Mouse (Mus musculus): ENCODE measurements around the gene Slamf1.

The Slamf1 gene

DNA sequence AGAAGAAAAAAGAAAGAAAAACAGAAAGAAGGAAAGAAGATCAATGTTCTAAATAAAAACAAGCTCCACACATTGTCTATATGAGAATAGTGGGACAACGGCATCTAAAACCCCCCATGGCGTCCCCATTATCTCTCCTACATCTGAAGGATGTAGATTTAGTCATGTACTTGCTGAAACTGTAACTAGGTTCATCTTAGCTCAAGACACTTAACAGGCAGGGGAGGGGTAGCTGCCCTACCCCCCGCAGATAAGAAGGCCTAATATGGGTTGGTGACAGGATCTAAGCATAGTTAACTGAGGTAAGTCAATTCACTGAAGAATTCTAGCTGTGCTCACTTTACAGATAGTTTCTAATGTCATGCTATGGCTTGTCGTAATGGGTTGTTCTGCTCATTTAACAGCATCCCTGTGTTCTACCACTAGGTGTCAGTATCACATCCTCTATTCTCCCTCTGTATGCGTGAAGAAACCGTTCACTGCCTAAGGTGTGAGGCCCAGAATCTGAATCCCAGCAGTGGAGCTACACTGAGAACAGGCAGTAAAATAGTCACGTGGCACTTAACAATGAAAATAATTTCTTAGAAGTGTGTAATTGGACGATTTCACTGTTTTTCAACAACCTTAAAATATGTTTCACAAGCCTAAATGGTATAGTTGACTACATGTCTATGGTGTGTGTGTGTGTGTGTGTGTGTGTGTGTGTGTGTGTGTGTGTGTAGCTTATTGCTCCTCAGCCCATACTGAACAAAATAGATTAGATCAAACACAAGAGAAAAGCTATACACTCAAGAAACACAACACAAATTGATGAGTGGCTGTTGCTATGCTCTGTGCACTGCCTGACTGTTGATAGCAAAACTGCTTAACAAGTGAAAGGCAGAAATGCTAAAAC lies 48.9 kb downstream of the Slamf1 start:
- peak; percentile 35 for DNase-seq

DNA sequence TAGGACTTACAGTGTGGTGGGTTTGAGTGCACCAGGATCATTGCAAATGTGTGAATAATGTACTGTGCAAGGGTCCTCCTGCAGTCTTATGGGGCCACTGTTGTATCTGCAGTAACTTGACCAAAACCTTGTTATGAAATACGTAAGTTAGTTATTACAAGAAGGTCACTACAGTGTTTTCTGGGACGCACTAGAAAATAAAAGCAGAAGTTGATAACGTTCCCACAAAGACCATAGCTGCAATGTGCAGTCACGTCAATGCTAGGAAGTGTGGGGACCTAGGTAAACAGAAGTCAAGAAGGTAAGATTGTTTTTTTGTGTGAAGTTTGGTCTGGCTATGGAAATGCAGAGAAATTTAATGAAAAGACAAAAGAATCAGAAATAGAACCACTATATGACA lies 50.1 kb downstream of the Slamf1 start:
- DNase-seq: no peak

DNA sequence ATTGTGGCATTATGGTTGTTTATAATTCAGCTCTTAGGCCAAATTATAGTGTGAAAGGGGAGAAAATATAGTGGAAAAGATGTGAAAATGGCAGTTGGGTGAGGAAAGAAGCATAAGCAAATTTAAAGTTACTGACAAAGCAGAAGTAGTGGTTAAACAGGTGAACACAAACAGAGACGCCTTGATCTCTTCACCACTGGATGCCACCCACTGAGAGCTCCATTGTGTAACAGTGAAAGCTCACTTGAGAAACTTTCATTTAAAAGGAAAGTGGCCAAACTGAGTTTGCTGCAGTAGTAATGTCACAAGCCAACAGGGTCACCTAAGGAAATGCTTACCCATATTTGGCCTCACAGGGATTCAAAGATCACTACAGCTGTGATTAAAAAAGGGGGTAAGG lies 54.4 kb downstream of the Slamf1 start:
- no peak for DNase-seq

- no peak for DNase-seq
Observed at GRCm38 (mm10) chr1:171825462-171825861, 58.5 kb downstream of the Slamf1 start.

DNA sequence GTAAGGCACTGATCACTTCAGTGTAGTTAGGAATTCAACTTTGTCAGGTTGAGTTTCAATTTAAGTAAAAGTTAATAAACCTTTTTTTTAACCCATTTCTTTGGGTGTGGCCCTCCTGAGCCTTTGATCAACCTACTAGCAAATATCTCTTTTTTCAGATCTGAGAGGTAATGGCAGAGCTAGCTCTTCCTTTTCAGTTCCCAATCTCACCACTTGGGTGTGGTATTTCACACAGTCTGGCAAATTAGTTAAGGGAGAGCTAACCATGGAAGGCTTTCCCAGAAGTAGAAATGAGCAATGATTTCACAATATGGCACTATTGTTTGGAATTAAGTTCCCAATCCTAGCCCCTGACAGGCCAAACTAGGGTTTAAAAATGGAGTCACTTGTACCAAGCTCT lies 59.2 kb downstream of the Slamf1 start:
- no peak for DNase-seq

GRCm38 (mm10) chr1:171827674-171828073 lies 60.7 kb downstream of the Slamf1 start:
- no peak for DNase-seq

- DNase-seq: no peak
Observed at GRCm38 (mm10) chr1:171839488-171839887, 72.6 kb downstream of the Slamf1 start, which contains the start of gene Cd84. TSS of gene Cd84 (plus strand) at chr1:171839697.

DNA sequence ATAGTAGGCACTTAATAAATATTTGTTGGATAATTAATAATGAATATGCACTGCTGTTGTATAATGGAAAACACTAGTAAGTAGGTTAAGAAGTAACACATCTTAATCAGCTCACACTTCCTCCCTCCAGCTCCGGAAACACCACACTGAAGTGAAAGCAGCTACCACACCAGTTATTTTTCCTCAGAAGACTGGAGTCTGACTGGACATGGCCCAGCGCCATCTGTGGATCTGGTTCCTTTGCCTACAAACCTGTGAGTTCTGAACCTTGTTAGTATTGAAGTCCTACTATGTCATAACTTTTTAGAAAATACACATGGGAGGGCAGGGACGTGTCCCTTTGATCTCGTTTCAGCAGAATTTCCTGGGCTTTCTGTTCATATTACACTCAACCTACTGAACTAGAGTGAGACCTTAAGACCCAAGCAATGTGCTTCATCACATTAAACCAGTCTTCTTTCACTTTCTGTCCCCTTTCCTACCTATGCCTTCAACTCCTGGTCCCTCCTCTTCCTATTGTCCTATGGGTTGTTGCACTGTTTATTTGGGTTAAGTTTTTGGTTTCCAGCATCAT lies 73.6 kb downstream of the Slamf1 start:
- peak; percentile 6 for DNase-seq

- peak; percentile 19 for DNase-seq
Observed at GRCm38 (mm10) chr1:171845035-171845754, 78.3 kb downstream of the Slamf1 start.

GRCm38 (mm10) chr1:171848201-171848600 lies 81.3 kb downstream of the Slamf1 start:
- no peak for DNase-seq

GRCm38 (mm10) chr1:171848757-171849156 lies 81.8 kb downstream of the Slamf1 start:
- DNase-seq: no peak

DNA sequence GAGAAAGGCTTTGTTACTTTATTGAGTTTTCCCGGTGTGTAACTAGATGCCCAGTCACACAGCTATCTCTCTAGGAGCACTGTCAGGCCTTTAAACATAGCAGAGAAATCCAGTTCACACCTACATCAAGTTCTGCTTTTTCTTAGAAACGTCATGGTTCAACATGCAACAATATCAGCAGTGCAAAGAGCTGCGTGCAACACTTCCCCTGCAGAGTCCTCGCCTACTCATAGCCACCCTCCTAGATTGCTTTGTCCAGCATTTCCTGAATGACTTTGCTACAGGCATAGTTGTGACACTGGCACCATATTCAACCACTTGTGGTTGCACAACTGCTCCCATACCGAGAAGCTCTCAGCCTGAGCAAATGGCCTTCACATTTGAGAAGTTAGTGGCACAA lies 82.5 kb downstream of the Slamf1 start:
- peak; percentile 9 for DNase-seq

Measured in lung, postnatal 14 days (tissue).